Mouse (Mus musculus): ENCODE results near the gene Gak. TPM values are rescaled to one million over a fixed set of nuclear protein-coding genes. Genes with fewer than 3 reads are reported as not detected.
"Not testable (repeated sequence)": the region's sequence is repeated elsewhere in the genome, so short reads cannot be mapped to it uniquely, and the experiment has no call there.

Gene Gak
- total RNA-seq, 2 experiments from 2014 or later = 98.6 to 99.1 TPM

GRCm38 (mm10) chr5:108658611-108659010 lies 29.1 kb upstream of the Gak start:
- intact Hi-C loops (cut with DNase I) = no loop called here
- DNase-seq (ENCODE audit: low spot score in 2 of 2) = no peak

- intact Hi-C loops (cut with DNase I) = no loop called here
- DNase-seq (ENCODE audit: low spot score in 2 of 2) = no peak
These were observed 27.9 kb upstream of the Gak start for GRCm38 (mm10) chr5:108657406-108657805.

DNA sequence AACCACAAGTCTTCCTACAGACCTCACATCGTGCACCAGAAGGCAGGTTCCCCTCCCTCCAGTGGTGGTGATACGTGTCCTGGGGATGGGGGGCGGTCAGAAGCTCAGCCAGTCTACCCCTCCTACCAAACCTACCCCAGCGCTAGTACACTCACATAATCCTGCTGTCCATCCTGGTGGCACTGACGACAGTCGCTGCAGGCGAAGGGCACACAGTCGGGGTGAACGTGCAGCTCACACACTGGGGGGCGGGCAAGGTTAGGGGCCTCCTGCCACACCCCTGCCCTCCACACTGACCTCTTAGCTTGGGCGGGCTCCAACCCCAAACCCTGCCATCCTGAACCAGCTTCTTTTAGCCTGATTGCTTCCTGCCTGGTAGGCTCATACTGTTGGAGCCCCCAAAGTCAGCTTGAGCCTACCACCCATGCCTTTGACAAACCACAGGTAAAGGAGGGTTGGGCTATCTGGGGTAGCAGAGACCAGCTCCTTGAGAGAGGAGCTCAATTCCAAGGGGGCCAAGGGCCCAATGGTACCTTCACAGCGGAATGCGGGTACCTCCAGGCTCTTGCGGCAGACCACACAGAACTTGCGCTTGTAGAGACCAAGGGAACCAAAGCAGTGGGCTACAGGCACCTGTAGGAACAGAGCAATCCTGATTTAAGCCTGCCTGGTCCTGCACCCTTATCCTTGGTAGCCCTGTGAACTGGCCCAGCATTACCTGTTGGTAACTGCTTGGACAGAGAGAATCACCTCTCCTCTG lies 26.5 kb upstream of the Gak start:
- DNase-seq (ENCODE audit: low spot score in 2 of 2) = no peak
- intact Hi-C loops (cut with DNase I) = no loop called here

- intact Hi-C loops (cut with DNase I) = no loop called here
These were observed 25.8 kb upstream of the Gak start for GRCm38 (mm10) chr5:108655381-108655780.

DNA sequence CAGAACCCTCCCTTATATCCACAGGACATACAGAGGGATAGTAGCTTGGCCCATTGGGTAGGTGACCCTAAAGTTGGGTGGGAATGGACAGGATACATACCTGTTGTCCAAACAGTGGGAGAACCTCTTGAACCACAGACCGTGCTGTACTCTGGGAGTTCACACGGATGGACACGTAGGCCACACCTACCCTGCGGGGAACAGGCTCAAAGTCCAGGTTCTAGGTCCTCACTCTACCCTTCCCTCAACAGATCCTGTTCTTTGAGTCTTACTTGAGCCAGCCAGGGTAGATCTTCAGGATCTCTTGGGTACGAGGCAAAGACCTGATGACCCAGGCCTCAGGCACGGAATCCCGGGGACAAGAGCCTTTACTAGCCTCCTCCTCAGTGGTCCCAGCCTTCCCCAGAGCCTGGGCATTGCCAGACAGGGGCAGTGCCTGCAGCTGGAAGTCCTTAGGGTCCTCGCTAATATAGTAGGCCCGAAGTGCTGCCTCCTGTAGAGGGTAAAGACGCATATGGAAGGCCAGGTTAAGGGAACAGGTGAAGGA lies 25.0 kb upstream of the Gak start:
- intact Hi-C loops (cut with DNase I) = loop anchor here (5.0 kb wide), 1 partner anchor 227 kb away; no protein-coding TSS in a partner anchor
- no peak for DNase-seq (ENCODE audit: low spot score in 2 of 2)

More at GRCm38 (mm10) chr5:108655381-108655780, 25.8 kb upstream of the Gak start:
- DNase-seq (ENCODE audit: low spot score in 2 of 2) = no peak

- DNase-seq (ENCODE audit: low spot score in 2 of 2) = no peak
These were observed 23.8 kb upstream of the Gak start for GRCm38 (mm10) chr5:108653341-108653740.

DNA sequence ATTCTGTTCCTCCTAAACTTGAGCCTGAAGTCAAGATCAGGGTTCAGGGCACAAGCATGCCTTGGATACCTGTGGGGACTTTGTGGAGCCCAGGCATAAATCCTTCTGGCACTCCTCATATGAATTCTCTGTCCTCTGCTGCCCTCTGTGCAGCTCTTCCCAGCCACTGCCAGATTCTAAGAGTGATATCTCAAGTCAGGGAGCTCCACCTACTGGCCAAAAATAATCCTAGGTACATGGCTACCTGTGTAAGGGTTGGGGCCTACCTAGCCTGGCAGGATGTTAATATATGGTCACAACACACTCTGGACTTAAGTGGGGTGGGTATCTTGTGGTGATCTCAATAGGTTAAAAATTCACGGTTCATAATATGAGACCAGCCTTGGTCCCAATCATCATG lies 22.3 kb upstream of the Gak start:
- peak; percentile 52 to 78 for DNase-seq (ENCODE audit: low spot score in 2 of 2)
- intact Hi-C loops (cut with DNase I) = loop anchor here (5.0 kb wide), 1 partner anchor 225 kb away; no protein-coding TSS in a partner anchor

More at GRCm38 (mm10) chr5:108653341-108653740, 23.8 kb upstream of the Gak start:
- intact Hi-C loops (cut with DNase I) = loop anchor here (5.0 kb wide), 1 partner anchor 226 kb away; no protein-coding TSS in a partner anchor

GRCm38 (mm10) chr5:108651136-108651720 lies 21.7 kb upstream of the Gak start:
- DNase-seq (ENCODE audit: low spot score in 2 of 2) = no peak
- intact Hi-C loops (cut with DNase I) = loop anchor here (5.0 kb wide), 1 partner anchor 224 kb away; no protein-coding TSS in a partner anchor

- DNase-seq (ENCODE audit: low spot score in 2 of 2) = no peak
- intact Hi-C loops (cut with DNase I) = loop anchor here (5.0 kb wide), 1 partner anchor 223 kb away; no protein-coding TSS in a partner anchor
These were observed 20.8 kb upstream of the Gak start for GRCm38 (mm10) chr5:108650341-108650740.

DNA sequence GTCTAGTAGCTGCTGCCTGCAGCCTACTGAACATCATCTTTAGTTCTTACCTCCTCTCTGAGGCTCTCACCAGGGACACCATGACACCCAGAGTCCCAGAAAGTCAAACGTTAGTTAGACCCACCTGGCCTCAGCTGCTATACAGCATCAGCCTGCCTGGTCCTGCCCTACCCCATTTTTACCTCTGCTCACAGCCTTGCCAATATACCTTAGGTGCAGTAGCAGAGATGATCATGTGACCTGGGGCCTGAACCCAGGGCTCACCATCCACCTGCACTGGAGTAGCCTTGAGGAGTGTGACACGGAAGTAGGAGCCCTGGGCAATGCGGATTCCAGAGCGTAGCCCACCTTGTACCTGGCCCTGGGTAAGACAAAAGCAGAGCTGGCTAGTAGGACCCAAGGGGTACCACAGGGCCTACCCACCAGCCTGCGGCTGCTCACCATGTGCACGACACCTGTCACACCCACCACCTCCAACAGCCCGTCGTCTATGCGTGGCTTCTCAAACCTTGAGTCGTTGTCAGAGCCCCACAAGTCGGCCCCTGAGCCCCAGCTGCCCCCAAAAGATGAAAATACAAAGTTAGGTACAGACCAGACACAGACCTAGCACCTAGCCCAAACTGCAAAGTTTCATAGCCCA lies 19.5 kb upstream of the Gak start:
- intact Hi-C loops (cut with DNase I) = no loop called here
- DNase-seq (ENCODE audit: low spot score in 2 of 2) = no peak

- intact Hi-C loops (cut with DNase I) = no loop called here
- peak in 1 of 2 experiments; percentile 1 for DNase-seq (ENCODE audit: low spot score in 2 of 2)
These were observed 18.4 kb upstream of the Gak start for GRCm38 (mm10) chr5:108647820-108648465.

- intact Hi-C loops (cut with DNase I) = no loop called here
- no peak for DNase-seq (ENCODE audit: low spot score in 2 of 2)
These were observed 17.8 kb upstream of the Gak start for GRCm38 (mm10) chr5:108647311-108647710.

DNA sequence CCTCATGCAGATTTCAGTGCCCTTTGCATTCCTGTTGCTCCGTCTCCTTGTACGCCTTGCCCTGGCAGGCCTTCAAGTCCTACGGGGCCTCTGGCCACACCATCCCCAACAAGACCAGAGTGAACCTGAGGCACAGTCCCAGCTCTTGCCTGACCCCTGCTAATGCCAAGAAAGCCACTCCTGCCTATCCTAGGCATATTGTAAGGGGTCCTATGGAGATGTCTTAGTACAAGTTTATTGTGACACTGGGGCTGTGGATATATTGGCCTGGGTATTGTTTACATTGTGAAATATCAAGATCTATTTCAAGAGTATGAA lies 16.7 kb upstream of the Gak start:
- peak in 1 of 2 experiments; percentile 1 for DNase-seq (ENCODE audit: low spot score in 2 of 2)
- intact Hi-C loops (cut with DNase I) = no loop called here

DNA sequence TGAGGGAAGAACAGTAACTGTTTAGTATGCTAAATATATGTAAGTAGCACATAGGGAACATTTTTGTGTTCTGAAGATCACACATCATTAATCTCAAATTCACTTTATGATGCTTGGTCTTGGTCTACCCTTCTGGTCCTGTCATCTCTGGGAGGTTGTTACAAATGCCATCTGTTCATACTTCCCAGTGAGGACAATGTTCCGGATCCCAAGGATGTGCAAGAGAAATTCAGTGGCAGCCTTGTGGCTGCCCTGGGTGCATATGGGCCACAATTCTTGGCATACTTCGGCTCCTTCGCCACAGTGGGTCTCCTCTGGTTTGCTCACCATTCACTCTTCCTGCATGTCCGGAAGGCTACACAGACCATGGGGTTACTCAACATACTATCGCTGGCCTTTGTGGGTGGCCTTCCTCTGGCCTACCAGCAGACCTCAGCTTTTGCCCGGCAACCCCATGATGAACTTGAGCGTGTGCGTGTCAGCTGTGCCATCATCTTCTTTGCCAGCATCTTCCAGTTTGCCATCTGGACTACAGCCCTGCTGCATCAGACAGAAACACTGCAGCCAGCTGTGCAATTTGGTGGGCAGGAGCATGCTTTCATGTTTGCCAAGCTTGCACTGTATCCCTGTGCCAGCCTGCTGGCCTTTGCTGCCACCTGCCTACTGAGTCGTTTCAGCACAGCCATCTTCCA lies 16.2 kb upstream of the Gak start:
- peak in 1 of 2 experiments; percentile 66 for DNase-seq (ENCODE audit: low spot score in 2 of 2)
- intact Hi-C loops (cut with DNase I) = no loop called here

DNA sequence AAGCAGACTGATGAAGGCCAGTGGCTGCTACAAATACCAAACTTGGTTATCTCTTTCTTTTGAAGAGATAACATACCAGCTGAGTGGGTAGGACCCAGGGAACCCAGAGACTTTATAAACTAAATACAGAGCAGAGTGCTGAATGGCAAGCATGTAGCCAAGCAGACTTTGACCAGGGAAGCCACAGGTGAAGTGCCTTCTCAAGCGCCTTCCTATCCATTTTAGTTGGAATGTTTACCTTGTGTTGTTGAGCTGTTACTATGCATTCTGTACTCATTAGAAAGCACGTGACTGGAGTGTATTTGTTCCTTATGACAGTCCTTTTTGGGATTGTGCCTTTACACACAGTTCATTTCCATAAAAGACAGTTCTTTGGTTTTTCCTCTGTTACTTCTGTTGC lies 14.1 kb upstream of the Gak start:
- DNase-seq (ENCODE audit: low spot score in 2 of 2) = no peak
- intact Hi-C loops (cut with DNase I) = loop anchor here (5.0 kb wide), 1 partner anchor 211 kb away; the partner anchor contains the start of gene Atp5k

- DNase-seq (ENCODE audit: low spot score in 2 of 2) = no peak
- intact Hi-C loops (cut with DNase I) = no loop called here
These were observed 6.6 kb upstream of the Gak start for GRCm38 (mm10) chr5:108636172-108636571.

GRCm38 (mm10) chr5:108634088-108634487 lies 4.5 kb upstream of the Gak start:
- intact Hi-C loops (cut with DNase I); DNase-seq (ENCODE audit: low spot score in 2 of 2): not testable (repeated sequence)

DNA sequence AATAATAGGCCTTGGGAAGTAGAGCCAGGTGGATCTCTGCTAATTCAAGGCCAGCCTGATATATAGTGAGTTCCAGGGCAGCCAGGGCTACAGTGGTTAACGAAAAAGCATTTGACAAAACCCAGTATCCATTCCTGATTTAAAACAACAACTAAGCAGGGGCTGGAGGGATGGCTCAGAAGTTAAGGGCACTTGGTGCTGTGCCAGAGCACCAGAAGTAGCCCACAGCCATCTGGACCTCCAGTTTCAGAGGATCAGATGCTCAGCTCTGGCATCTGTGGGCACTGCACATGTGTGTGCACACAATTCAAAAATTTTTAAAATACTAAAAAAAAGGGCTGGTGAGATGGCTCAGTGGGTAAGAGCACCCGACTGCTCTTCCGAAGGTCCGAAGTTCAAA lies 4.1 kb upstream of the Gak start:
- intact Hi-C loops (cut with DNase I) = no loop called here
- DNase-seq (ENCODE audit: low spot score in 2 of 2) = no peak
